Mouse (Mus musculus) erythroid progenitor cell, adult 5-6 weeks (primary cell): ENCODE measurements around the gene Sos1. TPM values are rescaled to one million over a fixed set of nuclear protein-coding genes. Genes with fewer than 3 reads are reported as not detected.

Experiments
- total RNA-seq, 2 experiments: library from RNA; stranded (forward) in 1 of 2; stranded (reverse) in 1 of 2; fragments of 150-400 nt in 1 of 2; fragments of 186-747, 209-891 nt in 1 of 2; gene quantifications; 2 replicates each; pipeline versions ENCODE4 v1.2.3 to v1.2.4; 2015 to 2017; ENCODE audit warnings: low replicate concordance in 2 of 2

Sos1 gene
- total RNA-seq, 2 experiments from 2014 or later: 5.7 to 16.3 TPM

Other genes starting within 250 kb of the Sos1 start
- gene Morn2, start 190.2 kb downstream of the Sos1 start, total RNA-seq (2015; ENCODE audit: low replicate concordance): 3.8 and 13.3 TPM in 2 replicates
- gene Morn2, start 190.2 kb downstream of the Sos1 start, total RNA-seq (2017; ENCODE audit: low replicate concordance): 5.1 and 8.5 TPM in 2 replicates
- gene Dhx57, start 190.0 kb downstream of the Sos1 start, total RNA-seq (2015; ENCODE audit: low replicate concordance): 2.5 and 4.0 TPM in 2 replicates
- 1.9 and 2.7 TPM in 2 replicates for gene Dhx57, start 190.0 kb downstream of the Sos1 start, total RNA-seq (2017; ENCODE audit: low replicate concordance)
- gene Arhgef33, start 173.0 kb downstream of the Sos1 start, total RNA-seq (2015; ENCODE audit: low replicate concordance): not detected in 2 replicates
- gene Arhgef33, start 173.0 kb downstream of the Sos1 start, total RNA-seq (2017; ENCODE audit: low replicate concordance): not detected in 2 replicates
- not detected in 2 replicates for gene Gm10190, start 106.9 kb downstream of the Sos1 start, total RNA-seq (2015; ENCODE audit: low replicate concordance)
- gene Gm10190, start 106.9 kb downstream of the Sos1 start, total RNA-seq (2017; ENCODE audit: low replicate concordance): not detected in 2 replicates
- gene Cdkl4, start 97.4 kb upstream of the Sos1 start, total RNA-seq (2015; ENCODE audit: low replicate concordance): 2.2 TPM in 1 of 2 replicates, not detected in the other
- gene Cdkl4, start 97.4 kb upstream of the Sos1 start, total RNA-seq (2017; ENCODE audit: low replicate concordance): not detected in 2 replicates
- 2.9 TPM in 2 replicates for gene Map4k3, start 248.0 kb upstream of the Sos1 start, total RNA-seq (2015; ENCODE audit: low replicate concordance)
- 1.0 and 2.2 TPM in 2 replicates for gene Map4k3, start 248.0 kb upstream of the Sos1 start, total RNA-seq (2017; ENCODE audit: low replicate concordance)